Mouse (Mus musculus) myocyte (in vitro differentiated cells): Measurements from ENCODE around the gene Olfr620. TPM values are rescaled to one million over a fixed set of nuclear protein-coding genes. Genes with fewer than 3 reads are reported as not detected.

ENCODE experiments used
- H3K27me3 ChIP-seq: one replicate; pipeline ENCODE4 v1.6.1; 2011; ENCODE audit not compliant: control insufficient read depth, insufficient read depth, insufficient read length
- H3K36me3 ChIP-seq: one replicate; pipeline ENCODE4 v1.6.1; 2011; ENCODE audit not compliant: control insufficient read depth, insufficient read depth
- H3K4me2 ChIP-seq: one replicate; pipeline ENCODE4 v1.6.1; 2011; ENCODE audit warnings: low read depth, control low read depth
- H3K4me3 ChIP-seq: one replicate; pipeline ENCODE4 v1.5.1; 2011; ENCODE audit warnings: mild to moderate bottlenecking, control low read depth, moderate library complexity
- H3K79me2 ChIP-seq: one replicate; pipeline ENCODE4 v1.6.1; 2011; ENCODE audit not compliant: control insufficient read depth, insufficient read depth
- H3ac ChIP-seq: one replicate; pipeline ENCODE4 v1.6.1; 2011; ENCODE audit not compliant: control insufficient read depth, insufficient read length
- CEBPB ChIP-seq: IDR thresholded peaks from 2 replicates; pipeline ENCODE4 v1.6.1; 2011; ENCODE audit warnings: mild to moderate bottlenecking, moderate library complexity; ENCODE audit not compliant: poor library complexity, insufficient read depth, severe bottlenecking
- E2F4 ChIP-seq: IDR thresholded peaks from one replicate; pipeline ENCODE4 v1.6.1; 2011; ENCODE audit warnings: mild to moderate bottlenecking, control low read depth, moderate library complexity; ENCODE audit not compliant: insufficient read depth
- MAX ChIP-seq: IDR thresholded peaks from one replicate; pipeline ENCODE4 v1.6.1; 2011; ENCODE audit warnings: low read depth, mild to moderate bottlenecking, control low read depth
- MYOD1 ChIP-seq, 3 experiments: IDR thresholded peaks; one replicate each; pipeline ENCODE4 v1.6.1; 2011; ENCODE audit warnings: control low read depth in 2 of 3, low read depth in 2 of 3, mild to moderate bottlenecking in 2 of 3, moderate library complexity in 1 of 3; ENCODE audit not compliant: insufficient read length in 2 of 3, control insufficient read depth in 1 of 3
- MYOG ChIP-seq, 3 experiments: IDR thresholded peaks; one replicate each; pipeline ENCODE4 v1.6.1; 2011; ENCODE audit warnings: control low read depth in 2 of 3, low read depth in 2 of 3, mild to moderate bottlenecking in 2 of 3; ENCODE audit not compliant: insufficient read length in 2 of 3, control insufficient read depth in 1 of 3, insufficient read depth in 1 of 3
- POLR2A ChIP-seq: IDR thresholded peaks from one replicate; pipeline ENCODE4 v1.6.1; 2011; ENCODE audit warnings: low read depth, mild to moderate bottlenecking, control low read depth, moderate library complexity; ENCODE audit not compliant: insufficient read length
- POLR2AphosphoS2 ChIP-seq: IDR thresholded peaks from one replicate; pipeline ENCODE4 v1.6.1; 2011; ENCODE audit warnings: low read depth, control low read depth; ENCODE audit not compliant: insufficient read length
- REST ChIP-seq: IDR thresholded peaks from one replicate; pipeline ENCODE4 v1.6.1; 2011; ENCODE audit warnings: mild to moderate bottlenecking, control low read depth, moderate library complexity; ENCODE audit not compliant: insufficient read depth, insufficient read length
- SRF ChIP-seq: IDR thresholded peaks from one replicate; pipeline ENCODE4 v1.6.1; 2011; ENCODE audit warnings: low read depth; ENCODE audit not compliant: control insufficient read depth, insufficient read length
- TCF12 ChIP-seq: IDR thresholded peaks from one replicate; pipeline ENCODE4 v1.6.1; 2011; ENCODE audit warnings: mild to moderate bottlenecking, control low read depth; ENCODE audit not compliant: poor library complexity, insufficient read depth, severe bottlenecking
- TCF3 ChIP-seq: IDR thresholded peaks from one replicate; pipeline ENCODE4 v1.6.1; 2011; ENCODE audit warnings: low read depth, control low read depth; ENCODE audit not compliant: insufficient read length
- USF1 ChIP-seq: IDR thresholded peaks from one replicate; pipeline ENCODE4 v1.6.1; 2011; ENCODE audit warnings: low read depth, mild to moderate bottlenecking, control low read depth, moderate library complexity
- polyA plus RNA-seq: library from polyadenylated mRNA; unstranded; fragments of >200 nt; fragmentation: generic; extraction: Trizol; gene quantifications from one replicate; pipeline ENCODE4 v1.2.1, GENCODE M21; 2012; ENCODE audit warnings: missing spikeins

Olfr620 gene
- polyA plus RNA-seq, 1 experiment: not detected

- no peaks in the 10 kb centered on the region for H3K27me3 ChIP-seq
- H3K4me2 ChIP-seq: no peak within 1 kb of the TSS
- TF ChIP-seq MYOD1 (IDR thresholded peaks at IDR 0.05; ENCODE audit: control insufficient read depth in 1 of 3, insufficient read length in 2 of 3, low read depth in 2 of 3) (no peak), POLR2AphosphoS2 (no peak), MAX (no peak), TCF3 (no peak), SRF (no peak), MYOG (IDR thresholded peaks at IDR 0.05; ENCODE audit: control insufficient read depth in 1 of 3, insufficient read depth in 1 of 3, insufficient read length in 2 of 3, low read depth in 2 of 3) (no peak), CEBPB (no peak), REST (no peak), E2F4 (no peak), POLR2A (no peak), USF1 (no peak), TCF12 (no peak)
- no peaks in the 10 kb centered on the region for H3K79me2 ChIP-seq
- no peaks in the 10 kb centered on the region for H3K36me3 ChIP-seq
- H3K4me3 ChIP-seq: no peak within 1 kb of the TSS
- no peak within 1 kb of the TSS for H3ac ChIP-seq
Observed at GRCm38 (mm10) chr7:103555779-103556178, 56.6 kb downstream of the Olfr620 start, which contains the start of gene Olfr615. Gene Olfr615, plus strand, starts transcription at chr7:103556079.

Other genes starting within 250 kb of the Olfr620 start
- gene Olfr601, start 249.9 kb downstream of the Olfr620 start, polyA plus RNA-seq: not detected
- gene Olfr603, start 226.4 kb downstream of the Olfr620 start, polyA plus RNA-seq: not detected
- not detected for gene Usp17lc, start 197.5 kb downstream of the Olfr620 start, polyA plus RNA-seq
- gene Olfr605, start 167.1 kb downstream of the Olfr620 start, polyA plus RNA-seq: not detected
- not detected for gene Olfr606, start 163.5 kb downstream of the Olfr620 start, polyA plus RNA-seq
- not detected for gene Olfr607, start 148.4 kb downstream of the Olfr620 start, polyA plus RNA-seq
- gene Olfr608, start 142.7 kb downstream of the Olfr620 start, polyA plus RNA-seq: not detected
- gene Olfr609, start 114.5 kb downstream of the Olfr620 start, polyA plus RNA-seq: not detected
- not detected for gene Olfr610, start 100.4 kb downstream of the Olfr620 start, polyA plus RNA-seq
- gene Olfr611, start 91.7 kb downstream of the Olfr620 start, polyA plus RNA-seq: not detected
- gene Olfr612, start 69.8 kb downstream of the Olfr620 start, polyA plus RNA-seq: not detected
- not detected for gene Olfr613, start 64.5 kb downstream of the Olfr620 start, polyA plus RNA-seq
- not detected for gene Olfr615, start 56.5 kb downstream of the Olfr620 start, polyA plus RNA-seq
- not detected for gene Olfr616, start 43.4 kb downstream of the Olfr620 start, polyA plus RNA-seq
- not detected for gene Olfr617, start 39.5 kb downstream of the Olfr620 start, polyA plus RNA-seq
- not detected for gene Olfr618, start 22.4 kb downstream of the Olfr620 start, polyA plus RNA-seq
- gene Olfr619, start 12.0 kb downstream of the Olfr620 start, polyA plus RNA-seq: not detected
- not detected for gene Olfr622, start 30.2 kb upstream of the Olfr620 start, polyA plus RNA-seq
- not detected for gene Olfr623, start 51.2 kb upstream of the Olfr620 start, polyA plus RNA-seq
- not detected for gene Olfr624, start 58.7 kb upstream of the Olfr620 start, polyA plus RNA-seq
- gene Olfr625-ps1, start 70.2 kb upstream of the Olfr620 start, polyA plus RNA-seq: not detected
- gene Olfr243, start 102.1 kb upstream of the Olfr620 start, polyA plus RNA-seq: not detected
- gene Olfr628, start 117.8 kb upstream of the Olfr620 start, polyA plus RNA-seq: not detected
- gene Olfr629, start 132.4 kb upstream of the Olfr620 start, polyA plus RNA-seq: not detected
- not detected for gene Olfr630, start 144.8 kb upstream of the Olfr620 start, polyA plus RNA-seq
- not detected for gene Olfr69, start 159.1 kb upstream of the Olfr620 start, polyA plus RNA-seq
- not detected for gene Olfr68, start 167.2 kb upstream of the Olfr620 start, polyA plus RNA-seq
- gene Olfr67, start 179.3 kb upstream of the Olfr620 start, polyA plus RNA-seq: not detected
- not detected for gene Hbb-bt, start 201.5 kb upstream of the Olfr620 start, polyA plus RNA-seq
- not detected for gene Hbb-bs, start 215.6 kb upstream of the Olfr620 start, polyA plus RNA-seq
- gene Hbb-bh2, start 228.0 kb upstream of the Olfr620 start, polyA plus RNA-seq: not detected
- not detected for gene Hbb-bh1, start 230.6 kb upstream of the Olfr620 start, polyA plus RNA-seq
- gene Hbb-y, start 240.7 kb upstream of the Olfr620 start, polyA plus RNA-seq: not detected